Mouse (Mus musculus): ENCODE measurements at regions not wholly inside any gene's neighbourhood (a gene's known extent, or its start where the extent isn't known, plus 50 kb on each side); places are given as distances from the start of the nearest gene placed in this dataset.

DNA sequence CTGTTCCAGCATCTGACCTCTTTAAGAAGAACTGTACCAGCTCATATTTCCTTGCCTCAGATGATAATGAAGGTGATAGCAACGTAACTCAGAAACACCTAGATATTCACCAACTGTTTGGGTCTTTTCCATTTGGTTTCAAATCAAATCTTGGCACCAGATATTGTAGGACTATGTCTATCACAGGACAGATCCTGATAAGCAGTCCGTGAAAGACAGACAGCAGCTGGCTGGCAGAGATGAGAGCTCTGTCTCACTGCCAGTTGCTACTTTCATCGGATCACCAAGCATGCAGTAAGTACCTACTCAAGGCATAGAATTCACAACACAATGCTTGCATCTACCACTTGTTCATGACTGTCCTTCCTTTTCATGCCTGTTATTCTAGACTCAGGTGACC, 252.7 kb upstream of the Myo3a start:
- H3K4me3 ChIP-seq (ENCODE audit: control insufficient read depth in 1 of 2, insufficient read depth in 1 of 2, low read depth in 2 of 2, low read length in 2 of 2), result no peak overlapping the region
- H3K36me3 ChIP-seq (ENCODE audit: control insufficient read depth in 1 of 2, insufficient read depth in 2 of 2, low read length in 2 of 2), result peaks cover 0 to 3% of the 10 kb centered on the region in 2 experiments; a peak in 1 of 4 replicates
- no peaks in the 10 kb centered on the region for H3K9me3 ChIP-seq (replicated peaks; ENCODE audit: insufficient read depth, low read length)
- H3K27ac ChIP-seq (ENCODE audit: control insufficient read depth, low read depth, low read length), result no peak overlapping the region
- H3K9ac ChIP-seq (ENCODE audit: control insufficient read depth, low read depth, low read length, poor library complexity, severe bottlenecking), result no peak overlapping the region
- TF ChIP-seq POLR2AphosphoS5 (IDR thresholded peaks at IDR 0.05; ENCODE audit: borderline replicate concordance, low read depth, low read length), result no peak
- peak; percentile 54; the same call in 1 of the 2 replicates for TF ChIP-seq GATA1 (IDR thresholded peaks at IDR 0.05; ENCODE audit: low read depth, low read length)
- peak; percentile 62 to 73 for TF ChIP-seq EP300 (IDR thresholded peaks at IDR 0.05; ENCODE audit: low read depth in 1 of 2, low read length in 2 of 2)
- no peak for TF ChIP-seq SMC3 (IDR thresholded peaks at IDR 0.05; ENCODE audit: low read depth, low read length)
- peak; percentile 82 for TF ChIP-seq TCF12 (IDR thresholded peaks at IDR 0.05; ENCODE audit: low read depth, low read length)
- TF ChIP-seq ZKSCAN1 (IDR thresholded peaks at IDR 0.05; ENCODE audit: low read depth, low read length), result no peak
- no peak for TF ChIP-seq CHD2 (IDR thresholded peaks at IDR 0.05; ENCODE audit: low read length)
- no peak for TF ChIP-seq MAX (IDR thresholded peaks at IDR 0.05; ENCODE audit: low read length)
- TF ChIP-seq GABPA (IDR thresholded peaks at IDR 0.05; ENCODE audit: low read depth, low read length), result no peak
- no peak for TF ChIP-seq NRF1 (IDR thresholded peaks at IDR 0.05; ENCODE audit: insufficient read depth, low read depth, low read length, poor library complexity, severe bottlenecking)
- TF ChIP-seq RCOR1 (IDR thresholded peaks at IDR 0.05; ENCODE audit: low read depth, low read length), result peak; percentile 86
- TF ChIP-seq TAL1 (IDR thresholded peaks at IDR 0.05; ENCODE audit: low read length), result 0 out of 2 replicates have a peak, but pooled peaks have one; percentile 19
- TF ChIP-seq SIN3A (IDR thresholded peaks at IDR 0.05; ENCODE audit: low read length), result 0 out of 2 replicates have a peak, but pooled peaks have one; percentile 22
- no peak for TF ChIP-seq POLR2A (IDR thresholded peaks at IDR 0.05; ENCODE audit: control insufficient read depth in 1 of 2, insufficient read depth in 1 of 2, low read depth in 1 of 2, low read length in 2 of 2, poor library complexity in 1 of 2)
- peak; percentile 70 for TF ChIP-seq ETS1 (IDR thresholded peaks at IDR 0.05; ENCODE audit: low read depth, low read length)
- H3K79me2 ChIP-seq (ENCODE audit: control insufficient read depth, insufficient read depth, low read length, poor library complexity), result no peaks in the 10 kb centered on the region
- H3K27me3 ChIP-seq (ENCODE audit: control insufficient read depth in 1 of 2, insufficient read depth in 2 of 2, low read length in 2 of 2), result no peaks in the 10 kb centered on the region
- peak; percentile 30 for DNase-seq (ENCODE audit: low read depth, low spot score)
- peaks cover 0 to 17% of the 10 kb centered on the region in 2 experiments; a peak in 1 of 4 replicates for H3K4me1 ChIP-seq (ENCODE audit: control insufficient read depth in 1 of 2, insufficient read depth in 2 of 2, low read length in 2 of 2)

DNA sequence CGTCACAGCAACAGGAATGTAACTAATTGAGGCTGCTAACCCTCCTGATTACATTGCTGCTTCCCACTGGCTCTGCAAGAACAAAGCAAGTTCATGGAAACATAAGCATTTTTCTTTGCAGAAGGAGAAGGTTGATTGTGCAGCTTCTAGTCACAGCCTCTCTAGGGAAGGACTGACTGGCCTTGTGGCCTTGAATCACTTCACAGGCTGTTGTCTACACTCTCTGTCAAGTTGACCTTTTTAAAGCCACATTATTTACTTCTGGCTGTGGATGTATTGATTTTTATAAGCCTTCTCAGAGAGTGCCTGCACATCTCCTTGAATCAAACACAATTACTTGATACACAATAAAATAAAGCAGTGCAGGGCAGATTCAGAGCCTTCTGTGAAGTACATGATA, 251.8 kb upstream of the Myo3a start:
- Histone ChIP-seq H3K9me3 (replicated peaks; ENCODE audit: insufficient read depth, low read length) (no peaks in the 10 kb centered on the region), H3K27ac (ENCODE audit: control insufficient read depth, low read depth, low read length) (no peak overlapping the region), H3K36me3 (ENCODE audit: control insufficient read depth in 1 of 2, insufficient read depth in 2 of 2, low read length in 2 of 2) (peaks cover 0 to 3% of the 10 kb centered on the region in 2 experiments; a peak in 1 of 4 replicates), H3K27me3 (ENCODE audit: control insufficient read depth in 1 of 2, insufficient read depth in 2 of 2, low read length in 2 of 2) (no peaks in the 10 kb centered on the region), H3K9ac (ENCODE audit: control insufficient read depth, low read depth, low read length, poor library complexity, severe bottlenecking) (no peak overlapping the region), H3K79me2 (ENCODE audit: control insufficient read depth, insufficient read depth, low read length, poor library complexity) (no peaks in the 10 kb centered on the region), H3K4me1 (ENCODE audit: control insufficient read depth in 1 of 2, insufficient read depth in 2 of 2, low read length in 2 of 2) (peaks cover 0 to 17% of the 10 kb centered on the region in 2 experiments; a peak in 1 of 4 replicates), H3K4me3 (ENCODE audit: control insufficient read depth in 1 of 2, insufficient read depth in 1 of 2, low read depth in 2 of 2, low read length in 2 of 2) (no peak overlapping the region)
- DNase-seq (ENCODE audit: low read depth, low spot score), result no peak
- TF ChIP-seq ETS1 (IDR thresholded peaks at IDR 0.05; ENCODE audit: low read depth, low read length), result no peak
- TF ChIP-seq SIN3A (IDR thresholded peaks at IDR 0.05; ENCODE audit: low read length), result no peak
- TF ChIP-seq MYC (IDR thresholded peaks at IDR 0.05; ENCODE audit: low read depth, low read length), result no peak
- no peak for TF ChIP-seq POLR2A (IDR thresholded peaks at IDR 0.05; ENCODE audit: control insufficient read depth in 1 of 2, insufficient read depth in 1 of 2, low read depth in 1 of 2, low read length in 2 of 2, poor library complexity in 1 of 2)
- TF ChIP-seq USF1 (IDR thresholded peaks at IDR 0.05; ENCODE audit: low read depth, low read length), result no peak
- TF ChIP-seq ZKSCAN1 (IDR thresholded peaks at IDR 0.05; ENCODE audit: low read depth, low read length), result no peak
- TF ChIP-seq RCOR1 (IDR thresholded peaks at IDR 0.05; ENCODE audit: low read depth, low read length), result no peak

All from MEL (cell line).